Comparison of ENCODE assay signal across 16 mouse cellular contexts in genomic region chr14:20112218-20112617, GRCm38 (mm10). TPM values are rescaled to one million over a fixed set of nuclear protein-coding genes. Genes with fewer than 3 reads are reported as not detected.
DNase-seq lines count a peak whose midpoint lies in the region; ATAC-seq and TF ChIP-seq lines count a peak whose summit lies in the region.
"Had no signal": no experiment of that assay in that cellular context is flagged by ENCODE, and none has a peak within 500 bp of the region (broad histone marks: within the 10 kb centered on the region; RNA-seq: fewer than 3 reads in every experiment).

No protein-coding gene starts in this region.

- H3K9ac ChIP-seq in embryonic facial prominence, embryonic 11.5 days (replicated peaks; ENCODE audit: low read length) = no peak overlapping the region
- no peak overlapping the region for H3K9ac ChIP-seq in liver, postnatal 0 days (replicated peaks)
- H3K9ac ChIP-seq in liver, embryonic 11.5 days (ENCODE audit: low read depth, low read length) = no peak overlapping the region
- H3K9ac ChIP-seq: hindbrain, embryonic 12.5 days; midbrain, embryonic 15.5 days; neural tube, embryonic 12.5 days; stomach, embryonic 15.5 days had no signal

- no peaks in the 10 kb centered on the region for H3K4me1 ChIP-seq in embryonic facial prominence, embryonic 11.5 days (ENCODE audit: control insufficient read depth, insufficient read depth, low read length)
- H3K4me1 ChIP-seq in embryonic facial prominence, embryonic 10.5 days = peaks cover 14% of the 10 kb centered on the region
- no peaks in the 10 kb centered on the region for H3K4me1 ChIP-seq in liver, postnatal 0 days (ENCODE audit: insufficient read depth)
- H3K4me1 ChIP-seq in liver, embryonic 11.5 days (replicated peaks; ENCODE audit: control insufficient read depth, insufficient read depth, low read length) = 0 out of 2 replicates have a peak, but pooled peaks cover under 1% of the 10 kb centered on the region
- H3K4me1 ChIP-seq: hindbrain, embryonic 12.5 days; midbrain, embryonic 15.5 days; stomach, embryonic 15.5 days had no signal

- no peak for ATAC-seq in embryonic facial prominence, embryonic 11.5 days (replicated peaks; ENCODE audit: insufficient number of reproducible peaks, low FRiP score, low TSS enrichment, low read depth)
- no peak for ATAC-seq in liver, postnatal 0 days
- no peak for ATAC-seq in liver, embryonic 11.5 days (replicated peaks; ENCODE audit: low FRiP score)
- ATAC-seq: midbrain, embryonic 15.5 days had no signal

- no peak for TF ChIP-seq EP300 in liver, postnatal 0 days (IDR thresholded peaks at IDR 0.05; ENCODE audit: low read depth)

- no peaks in the 10 kb centered on the region for H3K9me3 ChIP-seq in embryonic facial prominence, embryonic 11.5 days (replicated peaks; ENCODE audit: control insufficient read depth, low read length)
- no peaks in the 10 kb centered on the region; the same call in 1 of the 2 replicates for H3K9me3 ChIP-seq in embryonic facial prominence, embryonic 10.5 days
- no peaks in the 10 kb centered on the region for H3K9me3 ChIP-seq in liver, postnatal 0 days (ENCODE audit: low read length)
- H3K9me3 ChIP-seq in liver, embryonic 11.5 days (ENCODE audit: control insufficient read depth, low read length) = no peaks in the 10 kb centered on the region
- H3K9me3 ChIP-seq: hindbrain, embryonic 12.5 days; midbrain, embryonic 15.5 days; stomach, embryonic 15.5 days had no signal

- no peaks in the 10 kb centered on the region for H3K27me3 ChIP-seq in embryonic facial prominence, embryonic 11.5 days (ENCODE audit: control insufficient read depth, insufficient read depth, low read length)
- no peaks in the 10 kb centered on the region for H3K27me3 ChIP-seq in embryonic facial prominence, embryonic 10.5 days (replicated peaks; ENCODE audit: low read depth, poor library complexity, severe bottlenecking)
- no peaks in the 10 kb centered on the region for H3K27me3 ChIP-seq in liver, postnatal 0 days (ENCODE audit: insufficient read depth, low read length)
- no peaks in the 10 kb centered on the region for H3K27me3 ChIP-seq in liver, embryonic 11.5 days (replicated peaks; ENCODE audit: control insufficient read depth, insufficient read depth, low read length)
- H3K27me3 ChIP-seq in splenic B cell, adult 2 months (ENCODE audit: control insufficient read depth, insufficient read depth, low read length, poor library complexity, severe bottlenecking) = no peaks in the 10 kb centered on the region
- H3K27me3 ChIP-seq: hindbrain, embryonic 12.5 days; midbrain, embryonic 15.5 days; neural tube, embryonic 12.5 days; stomach, embryonic 15.5 days had no signal

- TF ChIP-seq CTCF in liver, postnatal 0 days (IDR thresholded peaks at IDR 0.05; ENCODE audit: low read depth) = peak; percentile 38

- peak; percentile 33 for DNase-seq in embryonic facial prominence, embryonic 11.5 days (ENCODE audit: low spot score)
- DNase-seq in embryonic facial prominence, embryonic 10.5 days (ENCODE audit: low spot score) = no peak
- DNase-seq in liver, postnatal 0 days = no peak
- no peak for DNase-seq in liver, embryonic 11.5 days (ENCODE audit: low spot score)
- peak; percentile 28 for DNase-seq in MEL-GATA-1-ER (ENCODE audit: extremely low read depth, low read depth)
- peak; percentile 62 for DNase-seq in splenic B cell, adult 2 months (ENCODE audit: low read depth, low spot score)
- no peak for DNase-seq in spleen, postnatal 10 days (ENCODE audit: low spot score in 2 of 2)
- no peak for DNase-seq in left cerebral cortex, adult 9 months (ENCODE audit: low spot score in 2 of 2)
- DNase-seq: cerebellum, adult 11 months; kidney, adult 18-20 months; thymus, postnatal 4 days had no signal

- no peak overlapping the region for H3K4me2 ChIP-seq in embryonic facial prominence, embryonic 11.5 days (ENCODE audit: low read depth, low read length)
- no peak overlapping the region for H3K4me2 ChIP-seq in liver, postnatal 0 days (ENCODE audit: low read depth, low read length)
- no peak overlapping the region for H3K4me2 ChIP-seq in liver, embryonic 11.5 days
- H3K4me2 ChIP-seq: hindbrain, embryonic 12.5 days; midbrain, embryonic 15.5 days; neural tube, embryonic 12.5 days; stomach, embryonic 15.5 days had no signal

- no peaks in the 10 kb centered on the region for H3K36me3 ChIP-seq in embryonic facial prominence, embryonic 11.5 days (replicated peaks; ENCODE audit: control insufficient read depth, insufficient read depth, low read depth, low read length)
- H3K36me3 ChIP-seq in embryonic facial prominence, embryonic 10.5 days (replicated peaks) = no peaks in the 10 kb centered on the region
- no peaks in the 10 kb centered on the region for H3K36me3 ChIP-seq in liver, postnatal 0 days (replicated peaks; ENCODE audit: insufficient read depth, low read length)
- H3K36me3 ChIP-seq in liver, embryonic 11.5 days (ENCODE audit: control insufficient read depth, insufficient read depth, low read length) = no peaks in the 10 kb centered on the region
- H3K36me3 ChIP-seq in splenic B cell, adult 2 months (ENCODE audit: control insufficient read depth, insufficient read depth, low read length, poor library complexity, severe bottlenecking) = no peaks in the 10 kb centered on the region
- H3K36me3 ChIP-seq: hindbrain, embryonic 12.5 days; midbrain, embryonic 15.5 days; neural tube, embryonic 12.5 days; stomach, embryonic 15.5 days had no signal

- WGBS in embryonic facial prominence, embryonic 11.5 days = 69% methylated on average over 3 of the region's 3 CpGs
- 70% methylated on average over 3 of the region's 3 CpGs for WGBS in embryonic facial prominence, embryonic 10.5 days
- 65% methylated on average over 3 of the region's 3 CpGs for WGBS in liver, postnatal 0 days (ENCODE audit: insufficient replicate concordance)
- 57% methylated on average over 3 of the region's 3 CpGs for WGBS in liver, embryonic 11.5 days

- no peak overlapping the region for H3K27ac ChIP-seq in embryonic facial prominence, embryonic 11.5 days (replicated peaks; ENCODE audit: low read depth, low read length)
- H3K27ac ChIP-seq in embryonic facial prominence, embryonic 10.5 days (replicated peaks) = no peak overlapping the region
- H3K27ac ChIP-seq in liver, postnatal 0 days (ENCODE audit: low read depth) = no peak overlapping the region
- no peak overlapping the region for H3K27ac ChIP-seq in liver, embryonic 11.5 days (ENCODE audit: low read depth, low read length)
- H3K27ac ChIP-seq: hindbrain, embryonic 12.5 days; midbrain, embryonic 15.5 days; neural tube, embryonic 12.5 days; stomach, embryonic 15.5 days had no signal

- no peak overlapping the region for H3K4me3 ChIP-seq in embryonic facial prominence, embryonic 11.5 days (ENCODE audit: low read depth, low read length)
- no peak overlapping the region for H3K4me3 ChIP-seq in embryonic facial prominence, embryonic 10.5 days
- H3K4me3 ChIP-seq in liver, postnatal 0 days (ENCODE audit: low read depth, low read length) = no peak overlapping the region
- H3K4me3 ChIP-seq in liver, embryonic 11.5 days (ENCODE audit: low read depth, low read length) = no peak overlapping the region
- H3K4me3 ChIP-seq: erythroblast, embryonic 14.5 days; hindbrain, embryonic 12.5 days; midbrain, embryonic 15.5 days; neural tube, embryonic 12.5 days; stomach, embryonic 15.5 days had no signal

RNA-seq across cellular contexts. Expression of gene Saysd1, which starts 26.1 kb away (rescaled TPM):
- polyA plus RNA-seq in embryonic facial prominence, embryonic 11.5 days (2014; fragmentation: Nextera tagmentation; extraction: Ambion mirVana) = 10.1 and 12.0 TPM in 2 replicates
- polyA plus RNA-seq in embryonic facial prominence, embryonic 10.5 days (2016; fragmentation: Nextera tagmentation; extraction: Ambion mirVana) = 9.2 and 11.1 TPM in 2 replicates
- 9.6 and 11.0 TPM in 2 replicates for polyA plus RNA-seq in liver, postnatal 0 days (2015; fragmentation: Nextera tagmentation; extraction: Ambion mirVana)
- 7.7 TPM in 2 replicates for polyA plus RNA-seq in liver, embryonic 11.5 days (2014; fragmentation: Nextera tagmentation; extraction: Ambion mirVana)

Comparison
In these comparisons a context has a peak if more than half of its experiments do, and no peak if none do; other contexts are left out.
1. DNase-seq: peak in embryonic facial prominence, embryonic 11.5 days (single experiment), MEL-GATA-1-ER (single experiment) and splenic B cell, adult 2 months (single experiment); none in embryonic facial prominence, embryonic 10.5 days (single experiment), liver, postnatal 0 days (single experiment), liver, embryonic 11.5 days (single experiment), spleen, postnatal 10 days (0 of 2) and left cerebral cortex, adult 9 months (0 of 2).